Mouse (Mus musculus): ENCODE results near the gene Thrb.
"Not testable (repeated sequence)": the region's sequence is repeated elsewhere in the genome, so short reads cannot be mapped to it uniquely, and the experiment has no call there.

Thrb gene

DNA sequence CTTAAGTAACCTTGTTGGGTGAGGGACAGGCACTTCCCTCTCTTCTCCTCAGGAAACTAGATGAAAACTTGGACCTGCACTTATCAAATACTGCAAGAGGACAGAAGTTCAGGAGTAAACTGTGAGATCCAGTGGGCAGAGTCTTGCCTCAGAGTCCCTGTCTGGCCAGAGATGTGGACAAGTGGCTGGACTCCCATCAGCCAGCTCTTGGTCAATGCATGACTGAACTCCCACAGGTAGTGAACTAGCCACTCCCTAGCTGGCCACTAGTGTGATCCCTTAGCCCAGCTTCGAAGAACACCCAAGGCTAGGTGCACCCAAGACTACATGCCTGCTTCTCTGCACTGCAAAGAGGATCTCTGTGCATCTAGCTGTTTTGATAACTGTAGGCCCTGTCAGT is 234.7 kb downstream of the Thrb start:
- DNase-seq: no peak

DNA sequence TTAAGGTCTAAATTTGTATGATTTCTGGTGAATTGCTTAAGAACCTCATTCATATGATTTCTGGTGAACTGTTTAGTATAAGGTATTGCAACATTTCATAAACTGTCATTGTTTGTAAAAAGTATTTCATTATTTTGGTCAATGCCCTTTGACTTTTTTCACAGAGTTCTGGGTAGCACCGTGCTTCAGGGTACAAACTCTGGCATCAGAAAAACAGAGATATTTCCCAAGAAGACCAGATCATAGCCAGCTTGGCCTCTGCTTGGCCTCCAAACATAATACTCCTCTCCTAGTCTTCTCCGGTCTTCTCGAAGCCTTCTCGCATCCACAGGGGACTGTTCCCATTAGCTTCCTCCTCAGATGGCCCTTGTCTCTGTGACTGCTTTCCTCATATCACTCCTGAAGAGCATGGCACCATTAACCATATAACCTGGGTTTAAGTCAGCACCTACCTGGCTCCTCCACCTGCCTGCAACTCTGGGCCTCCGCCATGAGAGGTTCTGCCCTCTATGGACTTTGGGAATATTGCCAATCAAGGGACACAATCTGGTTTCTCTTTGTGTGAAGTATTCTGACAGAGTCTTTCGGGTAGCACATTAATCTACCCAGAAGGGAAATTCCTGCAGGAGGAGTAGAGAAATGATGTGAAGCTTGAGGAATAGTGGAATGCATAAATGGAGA is 239.8 kb downstream of the Thrb start:
- DNase-seq: peak in 1 of 2 experiments; percentile 30

DNA sequence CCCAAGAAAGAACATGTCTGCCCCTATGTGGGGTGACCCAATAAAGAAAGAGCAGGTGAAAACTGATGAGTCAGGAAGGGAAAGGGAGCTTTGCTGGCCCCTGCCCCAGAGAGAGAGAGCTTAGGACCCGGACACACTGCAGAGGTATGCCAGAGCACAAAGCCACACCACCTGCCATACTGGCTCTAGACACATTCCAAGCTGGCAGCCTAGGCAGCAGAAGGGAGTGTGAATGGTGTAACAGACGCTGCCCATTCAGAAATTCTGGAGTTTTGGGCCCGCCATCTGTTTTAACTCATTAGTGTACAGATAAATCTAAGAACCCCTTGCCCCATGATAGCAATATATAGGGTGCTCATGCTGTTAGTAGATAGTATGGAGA is 240.3 kb downstream of the Thrb start:
- DNase-seq: peak; percentile 74 to 79

DNA sequence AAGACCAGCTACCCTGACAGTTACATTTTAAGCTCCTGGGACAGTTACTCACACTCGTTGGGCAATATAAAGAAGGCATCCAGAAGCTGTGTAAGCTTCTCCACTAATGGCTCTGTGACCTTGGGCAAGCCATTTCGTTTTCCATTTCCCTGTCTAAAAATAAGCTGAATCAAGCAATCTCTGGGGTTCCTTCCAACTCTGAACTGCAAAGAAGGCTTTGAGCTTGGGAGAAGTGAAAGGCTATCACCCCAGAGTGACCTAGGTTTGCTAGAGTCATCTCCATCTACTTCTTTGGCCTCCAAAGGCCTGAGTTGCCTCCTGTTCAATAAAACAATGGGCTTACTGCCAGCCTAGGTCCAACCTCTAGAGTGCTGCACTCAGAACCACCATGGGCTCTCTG is 242.4 kb downstream of the Thrb start:
- no peak for DNase-seq

DNA sequence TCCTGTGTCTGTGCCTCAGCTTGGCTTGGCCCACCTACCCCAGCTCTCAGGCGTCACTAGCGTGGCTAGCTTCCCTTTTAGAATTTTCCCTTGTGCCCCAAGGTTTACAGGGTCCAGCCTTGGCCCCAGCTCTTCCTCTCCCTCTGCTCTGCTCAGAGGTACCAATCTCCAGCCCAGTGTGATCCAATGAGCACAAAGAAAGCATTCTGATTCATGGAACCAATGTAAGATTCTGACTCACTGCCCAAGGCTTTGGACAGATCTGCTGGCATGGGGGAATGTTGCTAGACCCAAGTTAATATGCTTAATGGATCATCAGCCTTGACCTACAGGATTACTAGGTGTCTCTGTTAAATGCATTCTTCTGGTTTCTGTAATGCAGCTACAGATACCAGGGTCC is 243.1 kb downstream of the Thrb start:
- DNase-seq: no peak

DNA sequence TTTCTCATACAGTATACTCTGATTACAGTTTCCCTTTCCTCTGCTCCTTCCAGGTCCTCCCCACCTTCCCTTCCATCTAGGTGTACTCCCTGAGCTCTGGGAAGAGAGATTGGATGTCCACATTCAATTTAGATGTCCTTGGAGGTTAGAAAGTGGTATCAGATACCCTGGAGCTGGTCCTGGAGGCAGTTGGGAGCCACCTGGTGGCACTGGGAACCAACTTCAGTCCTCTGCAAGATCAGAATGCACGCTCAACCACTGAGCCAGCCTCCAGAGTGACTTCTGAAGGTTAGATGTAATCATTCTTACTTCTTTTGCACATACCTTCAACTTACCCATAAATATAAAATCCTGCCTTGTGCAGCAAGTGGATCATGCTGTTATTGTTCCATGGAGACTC is 244.5 kb downstream of the Thrb start:
- peak; percentile 26 to 28 for DNase-seq

DNA sequence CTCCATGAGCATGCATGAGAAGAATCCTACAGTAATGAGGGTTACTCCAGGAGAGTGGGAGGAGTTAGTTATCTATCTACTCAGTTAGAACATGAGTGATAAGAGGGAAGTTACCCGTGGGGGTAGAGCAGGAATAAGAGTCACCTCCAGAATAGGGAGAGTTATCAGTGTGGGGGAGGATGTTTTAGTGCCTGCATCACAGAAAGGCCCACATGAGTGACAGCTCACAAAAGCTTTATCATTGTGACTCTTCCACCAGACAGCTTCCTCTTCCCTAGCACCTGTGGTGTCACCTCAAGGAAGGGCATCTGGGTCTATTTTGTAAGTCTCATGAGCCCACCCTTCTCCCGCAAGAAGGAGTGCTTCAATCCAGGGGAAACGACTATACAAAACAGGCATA is 245.6 kb downstream of the Thrb start:
- no peak for DNase-seq

DNA sequence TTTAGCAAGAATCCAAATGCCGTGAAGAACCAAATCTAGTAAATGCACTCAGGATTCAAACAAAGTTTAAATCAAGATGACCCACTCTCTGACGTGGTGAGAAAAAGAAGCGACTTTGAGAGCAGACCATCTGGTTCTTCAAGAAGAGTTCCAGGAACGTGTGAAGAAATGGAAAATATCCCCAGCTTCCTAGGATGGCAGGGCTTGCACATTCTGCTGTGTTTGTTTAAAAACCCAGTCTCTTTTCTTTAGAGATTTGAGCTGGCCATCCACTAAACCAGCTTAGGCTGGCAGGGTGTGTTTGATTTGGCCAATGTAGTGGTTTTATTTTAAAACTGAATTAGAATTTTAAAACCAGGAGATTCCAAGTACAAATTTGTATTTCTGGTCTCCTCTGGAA is 246.9 kb downstream of the Thrb start:
- no peak for DNase-seq

DNA sequence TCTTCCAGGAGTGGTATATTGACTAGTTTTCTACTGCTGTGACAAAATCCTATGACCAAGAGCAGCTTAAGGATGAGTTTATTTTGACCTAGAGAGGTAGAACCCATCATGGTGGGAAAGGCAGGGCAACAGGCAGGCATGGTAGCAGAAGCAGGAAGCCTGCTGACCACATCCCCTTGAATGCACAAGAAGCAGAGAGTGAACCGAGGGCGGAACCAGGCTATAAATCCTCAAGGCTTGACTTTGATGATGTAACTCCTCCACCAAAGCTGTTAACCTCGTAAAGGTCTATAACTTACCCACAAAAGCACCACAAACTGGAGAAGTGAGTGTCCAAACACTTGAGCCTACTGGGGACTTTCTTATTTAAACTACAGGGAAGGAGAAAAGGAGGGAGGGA is 251.1 kb downstream of the Thrb start:
- DNase-seq: no peak

DNA sequence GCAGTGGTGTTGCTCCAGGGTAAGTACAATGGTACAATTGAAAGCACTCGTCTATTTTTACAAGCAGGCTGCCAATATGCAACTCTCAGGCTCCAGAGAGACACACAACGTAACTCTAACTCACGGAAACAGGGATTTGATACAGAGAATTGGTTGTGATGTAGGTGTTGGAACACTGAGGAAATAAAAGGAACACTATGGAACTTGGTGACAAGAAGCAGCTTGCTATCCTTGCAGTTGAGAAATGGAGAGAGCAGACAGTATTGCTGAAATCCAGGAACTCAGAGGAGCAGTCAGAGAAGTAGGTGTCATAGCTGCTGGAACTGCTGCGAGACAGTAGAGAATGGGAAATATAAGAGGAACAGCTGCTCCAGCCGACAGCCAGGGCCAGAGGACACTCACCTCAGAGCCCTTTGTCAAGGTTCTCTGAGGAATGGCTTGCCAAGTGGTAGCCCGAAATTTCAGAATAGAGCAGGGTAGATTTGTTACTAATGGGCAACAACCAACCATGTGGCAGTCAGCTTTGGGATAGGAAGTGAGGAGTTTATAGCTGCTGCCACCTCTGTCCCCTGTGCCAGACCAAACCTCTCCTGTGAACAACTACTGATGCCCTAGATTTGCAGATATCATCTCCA is 252.6 kb downstream of the Thrb start:
- no peak for DNase-seq

DNA sequence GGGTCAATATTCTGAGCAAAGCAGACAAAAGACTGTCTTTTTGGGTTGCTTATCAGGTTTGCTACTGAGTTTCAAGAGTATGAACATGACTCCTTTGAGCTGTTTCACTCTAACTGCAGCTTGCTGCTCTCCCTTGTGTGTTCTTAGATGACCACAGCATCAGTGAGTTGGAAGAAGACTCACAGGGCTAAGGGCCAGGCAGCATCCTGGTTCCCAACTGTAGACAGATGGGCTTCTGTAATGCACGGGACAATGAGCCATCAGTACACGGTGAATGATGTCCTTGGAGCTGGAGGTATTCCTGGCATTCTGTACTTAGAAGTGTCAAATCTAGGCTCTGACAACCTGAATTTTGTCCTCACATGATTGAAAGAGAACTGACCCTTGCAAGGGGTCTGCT is 255.5 kb downstream of the Thrb start:
- DNase-seq: peak; percentile 57 to 66

DNA sequence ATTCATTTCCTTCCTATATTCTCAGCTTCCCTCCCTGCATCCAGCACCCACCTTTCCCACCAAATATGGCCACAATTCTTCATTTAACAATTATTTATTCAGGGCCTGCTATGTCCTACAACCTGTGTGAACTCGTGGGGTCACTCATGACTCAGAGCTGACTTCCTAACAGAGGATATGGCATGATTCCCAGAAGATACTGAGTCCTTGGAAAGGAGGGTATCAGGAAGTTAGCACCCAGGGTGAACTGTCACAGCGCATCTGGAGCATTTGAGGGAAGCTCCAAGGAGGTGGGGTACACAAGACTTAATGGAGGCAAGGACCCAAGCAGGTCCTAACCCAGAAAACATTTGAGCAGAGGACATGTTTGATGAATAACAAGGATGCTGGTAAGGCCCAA is 256.6 kb downstream of the Thrb start:
- no peak for DNase-seq

DNA sequence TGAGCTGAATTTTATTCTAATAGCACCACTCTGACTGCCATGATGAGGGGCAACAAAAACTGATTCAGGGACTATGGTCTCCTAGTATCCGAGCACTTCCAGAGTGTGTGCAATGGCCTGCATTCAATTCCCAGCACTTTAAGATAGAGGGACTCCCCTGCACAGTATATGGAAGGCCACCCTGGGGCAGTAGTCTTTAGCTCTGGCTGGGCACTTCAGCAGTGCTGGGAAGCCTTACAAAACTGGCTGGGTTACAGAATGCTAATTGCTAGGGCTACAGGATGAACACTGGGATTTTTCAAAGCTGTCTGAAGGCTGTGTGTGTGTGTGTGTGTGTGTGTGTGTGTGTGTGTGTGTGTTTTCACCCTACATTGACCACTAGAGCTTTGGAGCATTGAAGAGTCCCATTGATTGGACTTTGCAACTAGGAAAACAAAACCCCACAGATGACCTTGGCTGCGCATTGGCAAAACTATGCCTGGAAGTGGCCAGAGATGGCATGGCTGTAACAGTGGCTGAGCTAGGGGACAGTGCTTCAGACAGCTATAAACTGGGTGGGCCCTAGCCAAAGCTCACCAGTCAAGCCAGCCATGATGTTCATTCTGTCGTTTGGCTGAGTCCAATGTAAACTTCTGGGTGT is 257.2 kb downstream of the Thrb start:
- no peak for DNase-seq

DNA sequence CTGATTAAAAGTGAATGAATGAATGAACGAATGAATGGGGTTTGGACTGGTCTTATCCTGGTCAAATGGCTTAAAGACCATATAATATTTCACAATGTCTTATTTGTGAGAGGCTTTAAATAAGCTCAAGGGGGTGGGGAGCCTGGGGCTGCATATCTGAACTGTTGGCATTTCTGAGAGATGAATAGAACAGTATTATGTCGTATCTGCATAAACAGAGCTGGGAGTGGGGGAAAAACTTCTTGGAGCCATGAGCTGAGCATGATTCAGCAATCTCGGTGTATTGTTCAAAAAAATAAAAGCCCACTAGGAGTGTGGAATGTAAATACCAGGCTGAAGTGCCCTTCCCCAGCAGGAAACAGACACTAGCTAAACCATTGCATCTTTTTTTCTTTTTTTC is 257.8 kb downstream of the Thrb start:
- no peak for DNase-seq

DNA sequence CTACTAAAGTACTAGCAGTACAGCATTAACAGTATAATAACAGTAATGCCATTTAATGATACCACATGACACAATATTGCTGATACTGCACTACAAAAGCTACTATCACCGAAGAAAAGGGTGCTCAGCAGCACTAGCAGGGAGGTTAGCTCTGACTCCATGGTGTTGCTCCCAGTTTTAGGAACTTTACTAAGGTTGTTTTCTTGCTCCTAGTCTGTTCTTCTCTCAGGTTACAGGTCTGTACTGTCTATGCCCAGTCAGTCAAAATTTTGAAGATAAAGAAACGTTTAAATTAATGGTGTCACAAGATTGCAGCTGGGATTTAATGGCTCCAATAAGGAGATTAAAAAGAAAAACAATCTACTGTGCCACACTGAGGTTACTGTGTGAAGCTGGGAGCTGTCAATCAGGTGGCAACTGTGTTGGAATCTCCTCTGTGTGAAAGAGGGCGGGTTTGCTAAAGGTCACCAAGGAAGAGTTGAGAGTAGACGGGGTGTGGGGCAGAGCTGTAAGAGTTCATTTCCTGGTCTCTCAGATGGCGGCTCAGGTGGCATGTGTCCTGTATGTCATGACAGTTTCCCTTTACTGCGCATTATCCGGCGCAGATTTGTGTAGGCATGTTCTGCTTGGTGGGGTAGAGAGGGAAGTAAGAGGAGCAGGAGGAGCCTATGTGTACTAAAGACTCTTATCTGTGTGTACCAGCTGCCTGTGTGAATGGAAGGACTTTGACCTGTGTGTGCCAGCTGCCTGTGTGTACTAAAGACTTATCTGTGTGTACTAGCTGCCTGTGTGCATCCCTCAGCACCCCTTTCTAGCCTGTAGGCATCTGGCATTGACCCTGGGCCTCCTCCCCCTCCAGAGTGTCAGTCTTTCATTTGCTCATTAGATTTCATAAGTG is 263.0 kb downstream of the Thrb start:
- DNase-seq: no peak

DNA sequence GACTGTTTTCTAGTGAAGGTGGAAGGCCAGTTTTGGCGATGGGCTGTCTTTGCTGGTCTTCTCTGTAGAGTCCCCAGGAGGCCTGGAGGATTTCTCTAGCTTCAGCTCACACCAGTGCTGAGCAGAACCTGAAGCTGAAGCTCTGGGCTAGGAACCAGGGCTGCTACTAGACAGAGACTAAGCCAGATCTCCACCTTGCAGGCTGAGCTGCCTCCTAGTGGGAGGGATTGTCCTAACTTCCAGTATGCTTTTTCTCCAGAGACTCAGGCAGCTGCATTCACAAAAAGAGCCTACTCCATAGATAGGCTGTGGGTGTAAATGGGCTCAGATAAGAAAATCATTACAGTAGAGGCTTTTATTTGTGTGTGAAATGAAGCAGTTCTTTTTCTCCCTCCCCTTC is 267.4 kb downstream of the Thrb start:
- DNase-seq: peak; percentile 61 to 68

DNA sequence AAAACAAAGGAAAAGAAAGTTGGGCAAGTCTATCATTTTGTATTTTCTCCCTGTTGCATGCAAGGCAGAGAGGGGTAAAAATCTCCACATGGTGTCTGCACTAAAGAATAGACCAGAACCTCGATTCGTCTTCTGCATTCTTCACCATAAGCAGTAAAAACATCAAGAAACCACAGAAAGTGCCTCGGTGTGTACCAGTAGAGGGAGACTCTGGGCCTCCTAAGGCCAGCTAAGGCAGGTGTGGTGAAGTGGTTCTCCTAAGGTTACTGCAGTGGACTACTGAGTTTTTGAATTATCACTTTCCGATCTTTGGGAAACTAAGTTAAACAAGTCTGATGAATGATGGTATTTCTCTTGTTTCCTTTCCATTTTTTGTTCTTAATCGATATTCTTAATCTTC is 269.5 kb downstream of the Thrb start:
- no peak for DNase-seq

DNA sequence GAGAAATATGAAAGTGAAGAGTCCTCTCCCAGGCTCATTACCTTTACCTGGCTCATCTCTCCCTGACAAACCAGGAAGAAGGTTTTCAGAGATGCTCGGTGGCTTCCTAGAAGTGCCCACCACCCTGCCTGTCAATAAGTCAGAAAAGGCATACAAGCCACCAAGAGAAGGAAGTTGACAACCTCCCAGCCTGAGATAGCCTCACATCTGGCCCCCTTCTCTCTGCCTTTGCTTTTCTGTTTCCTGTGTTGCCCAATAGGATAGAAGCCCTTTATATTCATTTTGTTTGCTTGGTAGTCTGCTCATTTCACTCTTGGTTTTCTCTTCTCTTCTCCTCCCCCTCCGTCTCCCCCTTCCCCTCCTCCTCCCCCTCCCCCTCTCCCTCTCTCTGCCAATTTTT is 273.4 kb downstream of the Thrb start:
- no peak for DNase-seq

DNA sequence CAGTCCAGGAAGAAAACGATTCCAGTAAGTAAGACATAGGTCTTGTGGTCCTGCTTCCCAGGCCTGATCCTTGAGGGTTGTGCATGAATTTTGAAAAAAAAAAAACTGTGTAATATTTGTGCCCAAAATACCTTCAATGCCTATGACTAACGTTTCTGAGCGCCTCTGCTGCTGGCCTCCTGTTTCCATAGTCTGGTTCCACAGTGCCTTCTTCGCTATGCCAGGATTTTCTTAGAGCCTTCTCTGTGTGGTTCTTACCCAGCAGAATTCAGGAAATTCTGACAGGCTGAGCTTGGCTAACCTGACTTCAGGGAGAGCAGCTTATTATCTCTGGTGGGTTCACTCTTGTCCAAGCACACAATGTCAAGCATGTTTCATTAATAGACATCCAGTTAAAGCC is 274.7 kb downstream of the Thrb start:
- DNase-seq: not testable (repeated sequence)

DNA sequence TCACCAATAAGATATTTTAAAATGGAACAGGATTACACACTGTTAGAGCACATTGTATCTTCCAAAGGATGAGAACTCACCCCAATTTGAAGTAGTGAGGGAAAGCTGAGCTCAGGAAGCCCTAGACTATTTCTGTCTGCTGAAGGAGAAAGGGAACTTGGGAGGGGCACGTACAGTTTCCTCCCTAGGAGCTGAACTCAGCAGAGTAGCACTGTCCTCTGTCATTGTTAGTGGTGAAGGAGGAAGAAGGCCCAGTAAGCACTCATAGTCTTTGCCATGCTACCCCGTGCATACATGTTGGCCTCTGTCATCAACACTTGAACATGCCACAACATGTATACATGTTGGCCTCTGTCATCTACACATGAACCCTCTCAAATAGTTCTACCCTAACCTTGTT is 294.0 kb downstream of the Thrb start:
- no peak for DNase-seq

DNA sequence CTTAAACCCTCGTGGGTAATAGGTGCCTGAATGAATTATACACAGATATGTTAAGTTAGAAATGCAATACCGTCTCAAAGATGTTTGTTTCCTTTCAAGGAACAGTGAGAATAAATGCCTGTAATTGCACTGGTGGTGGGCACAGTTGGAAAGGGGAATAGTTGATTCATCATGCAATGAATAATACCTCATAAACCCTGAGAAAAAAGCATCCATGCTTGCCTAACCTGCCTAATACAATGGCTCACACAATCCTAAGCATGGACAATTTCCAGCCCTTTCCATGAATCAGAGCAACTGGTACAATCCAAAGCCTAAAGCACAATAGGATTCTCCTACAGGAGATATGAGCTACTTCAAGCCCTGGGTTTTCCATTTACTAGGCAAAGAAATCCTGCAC is 299.8 kb downstream of the Thrb start:
- DNase-seq: no peak

DNA sequence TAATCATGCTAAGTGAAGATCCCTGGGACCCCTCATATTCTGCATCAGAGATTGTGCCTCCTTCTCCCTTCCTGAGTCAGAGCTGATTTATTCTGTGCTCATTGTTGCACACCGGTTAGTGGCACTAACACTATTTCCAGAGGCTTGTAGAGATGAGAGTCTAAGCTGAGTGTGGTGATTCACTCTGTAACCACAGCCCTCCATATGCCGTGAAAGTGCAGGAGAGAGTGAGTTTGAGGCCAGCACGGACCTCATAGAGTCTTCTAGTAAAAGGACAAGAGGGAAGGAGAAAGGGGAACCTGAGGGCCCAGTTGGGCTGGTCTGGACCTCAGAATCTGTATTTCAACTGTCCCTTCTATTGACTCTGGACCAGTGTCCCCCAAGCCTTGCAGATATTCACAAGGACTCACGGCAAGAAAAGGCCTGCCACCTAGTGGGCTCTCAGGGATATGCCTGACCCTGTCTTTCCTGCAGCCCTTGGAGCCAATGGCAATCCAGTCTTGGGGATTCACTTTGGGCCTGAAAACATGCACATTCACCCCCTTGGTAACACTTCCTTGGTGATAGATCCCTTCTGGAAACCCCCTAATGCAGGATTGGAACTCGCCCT is 307.2 kb downstream of the Thrb start:
- peak; percentile 77 to 81 for DNase-seq

DNA sequence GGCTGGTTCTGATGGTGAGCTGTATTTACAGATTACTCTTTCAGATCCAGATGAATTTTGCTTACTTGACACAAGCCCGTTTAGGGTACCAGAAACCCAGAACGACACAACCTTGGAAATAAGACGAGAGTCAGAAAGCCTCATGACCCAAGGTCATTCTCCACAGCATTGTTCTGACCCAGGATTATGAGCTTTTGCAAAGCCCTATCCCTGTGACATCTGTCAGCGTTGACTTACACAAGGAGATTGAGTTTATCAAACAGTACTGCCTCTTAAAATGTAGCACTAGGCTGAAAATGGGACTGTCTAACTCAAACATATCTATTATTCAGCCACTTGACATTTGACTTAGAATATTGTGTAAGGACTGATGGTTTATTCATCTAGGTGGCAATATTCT is 312.1 kb downstream of the Thrb start:
- DNase-seq: no peak

Data from cerebellum, postnatal 14 days (tissue).